ENCODE assay signal across 12 mouse cellular contexts in the genomic region with DNA sequence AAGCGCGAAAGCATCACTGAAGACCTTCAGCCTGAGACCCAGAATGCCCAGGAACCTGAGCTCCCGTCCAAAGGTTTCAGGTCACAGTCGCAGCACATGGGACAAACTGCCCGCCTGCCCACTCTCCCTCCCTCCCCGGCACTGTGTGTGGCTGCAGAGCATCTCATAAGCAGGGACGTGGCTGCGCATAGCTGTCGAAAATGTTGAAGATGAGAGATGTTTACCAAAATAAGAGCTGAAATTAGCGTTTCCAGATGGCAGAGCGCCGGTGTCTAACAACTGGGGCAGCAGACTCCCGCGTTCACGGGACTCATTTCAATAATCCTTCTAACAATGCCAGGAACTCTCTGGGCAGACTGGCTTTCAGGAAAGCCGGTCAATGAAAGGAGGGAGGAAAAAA. TPM values are rescaled to one million over a fixed set of nuclear protein-coding genes. Genes with fewer than 3 reads are reported as not detected.
DNase-seq lines count a peak whose midpoint lies in the region; ATAC-seq lines count a peak whose summit lies in the region.
"Had no signal": no experiment of that assay in that cellular context is flagged by ENCODE, and none has a peak within 500 bp of the region (broad histone marks: within the 10 kb centered on the region; RNA-seq: fewer than 3 reads in every experiment).

No protein-coding gene starts in this region.

- no peak for ATAC-seq in limb, embryonic 11.5 days (ENCODE audit: insufficient number of reproducible peaks, low FRiP score, low TSS enrichment, low read depth)
- ATAC-seq in hindbrain, embryonic 15.5 days (ENCODE audit: low FRiP score, low read depth) = no peak
- ATAC-seq in stomach, embryonic 15.5 days (ENCODE audit: insufficient read depth, low FRiP score, low read depth) = no peak
- ATAC-seq in intestine, embryonic 15.5 days = no peak

- no peak overlapping the region for H3K4me3 ChIP-seq in limb, embryonic 11.5 days (ENCODE audit: low read depth, low read length)
- no peak overlapping the region; the same call in 1 of the 2 replicates for H3K4me3 ChIP-seq in limb, embryonic 10.5 days
- H3K4me3 ChIP-seq in hindbrain, embryonic 15.5 days = no peak overlapping the region
- H3K4me3 ChIP-seq in stomach, embryonic 15.5 days (replicated peaks) = no peak overlapping the region
- no peak overlapping the region for H3K4me3 ChIP-seq in intestine, embryonic 15.5 days (replicated peaks)

- no peaks in the 10 kb centered on the region for H3K36me3 ChIP-seq in limb, embryonic 11.5 days (ENCODE audit: control insufficient read depth, insufficient read depth, low read length)
- no peaks in the 10 kb centered on the region for H3K36me3 ChIP-seq in limb, embryonic 10.5 days
- H3K36me3 ChIP-seq in hindbrain, embryonic 15.5 days = no peaks in the 10 kb centered on the region
- no peaks in the 10 kb centered on the region for H3K36me3 ChIP-seq in stomach, embryonic 15.5 days
- H3K36me3 ChIP-seq in intestine, embryonic 15.5 days = no peaks in the 10 kb centered on the region

- H3K4me2 ChIP-seq in limb, embryonic 11.5 days (ENCODE audit: low read depth, severe bottlenecking) = peak overlapping the region; percentile 2; the same call in 1 of the 2 replicates
- H3K4me2 ChIP-seq in hindbrain, embryonic 15.5 days = peak overlapping the region; percentile 29
- H3K4me2 ChIP-seq in stomach, embryonic 15.5 days = peak overlapping the region; percentile 29
- no peak overlapping the region for H3K4me2 ChIP-seq in intestine, embryonic 15.5 days (replicated peaks)

- no peaks in the 10 kb centered on the region for H3K9me3 ChIP-seq in limb, embryonic 11.5 days (ENCODE audit: control insufficient read depth, low read length)
- no peaks in the 10 kb centered on the region for H3K9me3 ChIP-seq in limb, embryonic 10.5 days (replicated peaks)
- no peaks in the 10 kb centered on the region for H3K9me3 ChIP-seq in hindbrain, embryonic 15.5 days
- no peaks in the 10 kb centered on the region for H3K9me3 ChIP-seq in stomach, embryonic 15.5 days
- no peaks in the 10 kb centered on the region for H3K9me3 ChIP-seq in intestine, embryonic 15.5 days

- peaks cover 8% of the 10 kb centered on the region for H3K4me1 ChIP-seq in limb, embryonic 11.5 days (ENCODE audit: control insufficient read depth, insufficient read depth, low read length)
- H3K4me1 ChIP-seq in limb, embryonic 10.5 days = peaks cover 37% of the 10 kb centered on the region
- H3K4me1 ChIP-seq in hindbrain, embryonic 15.5 days (replicated peaks) = peaks cover 9% of the 10 kb centered on the region
- H3K4me1 ChIP-seq in stomach, embryonic 15.5 days = peaks cover 5% of the 10 kb centered on the region
- H3K4me1 ChIP-seq in intestine, embryonic 15.5 days (replicated peaks) = 0 out of 2 replicates have a peak, but pooled peaks cover 5% of the 10 kb centered on the region

- peak; percentile 13 for DNase-seq in embryo, embryonic 10 days (ENCODE audit: low spot score)
- DNase-seq in embryo, embryonic 9.5 days (ENCODE audit: extremely low spot score) = no peak
- DNase-seq in limb, embryonic 11.5 days (ENCODE audit: low spot score) = no peak
- no peak for DNase-seq in limb, embryonic 10.5 days (ENCODE audit: low spot score)
- no peak for DNase-seq in ovary, postnatal 36 days (ENCODE audit: low spot score)
- DNase-seq: cerebellum, adult 2 months; lung, postnatal 10 days; thymus, postnatal 4 days had no signal

- H3K9ac ChIP-seq in limb, embryonic 11.5 days (ENCODE audit: low read length) = no peak overlapping the region
- H3K9ac ChIP-seq in hindbrain, embryonic 15.5 days = no peak overlapping the region
- H3K9ac ChIP-seq in stomach, embryonic 15.5 days = no peak overlapping the region
- no peak overlapping the region for H3K9ac ChIP-seq in intestine, embryonic 15.5 days

- H3K27ac ChIP-seq in limb, embryonic 11.5 days (replicated peaks; ENCODE audit: low read depth, low read length) = no peak overlapping the region
- H3K27ac ChIP-seq in limb, embryonic 10.5 days = no peak overlapping the region
- H3K27ac ChIP-seq in hindbrain, embryonic 15.5 days (replicated peaks) = no peak overlapping the region
- H3K27ac ChIP-seq in stomach, embryonic 15.5 days = no peak overlapping the region
- no peak overlapping the region for H3K27ac ChIP-seq in intestine, embryonic 15.5 days

- WGBS in limb, embryonic 11.5 days = 26% methylated on average over 16 of the region's 16 CpGs
- WGBS in limb, embryonic 10.5 days = 29% methylated on average over 16 of the region's 16 CpGs
- 25% methylated on average over 16 of the region's 16 CpGs for WGBS in hindbrain, embryonic 15.5 days
- 32% methylated on average over 16 of the region's 16 CpGs for WGBS in stomach, embryonic 15.5 days
- 36% methylated on average over 16 of the region's 16 CpGs for WGBS in intestine, embryonic 15.5 days

- H3K27me3 ChIP-seq in limb, embryonic 11.5 days (ENCODE audit: control insufficient read depth, insufficient read depth, low read length) = peaks cover 3% of the 10 kb centered on the region; the same call in 1 of the 2 replicates
- H3K27me3 ChIP-seq in limb, embryonic 10.5 days (ENCODE audit: low read depth, poor library complexity, severe bottlenecking) = peaks cover 77% of the 10 kb centered on the region
- peaks cover 21% of the 10 kb centered on the region for H3K27me3 ChIP-seq in hindbrain, embryonic 15.5 days
- peaks cover 8% of the 10 kb centered on the region; the same call in 1 of the 2 replicates for H3K27me3 ChIP-seq in stomach, embryonic 15.5 days (replicated peaks)
- H3K27me3 ChIP-seq in intestine, embryonic 15.5 days (replicated peaks) = peaks cover 3% of the 10 kb centered on the region

RNA-seq across cellular contexts. Expression of a gene that starts 31.8 kb away (rescaled TPM):
- polyA plus RNA-seq in limb, embryonic 11.5 days (2014; fragmentation: Nextera tagmentation; extraction: Ambion mirVana) = not detected in 2 replicates
- polyA plus RNA-seq in limb, embryonic 10.5 days (2016; fragmentation: Nextera tagmentation; extraction: Ambion mirVana) = not detected in 2 replicates
- not detected in 2 replicates for polyA plus RNA-seq in hindbrain, embryonic 15.5 days (2015; fragmentation: Nextera tagmentation; extraction: Ambion mirVana)
- polyA plus RNA-seq in stomach, embryonic 15.5 days (2015; fragmentation: Nextera tagmentation; extraction: Ambion mirVana) = 0.37 TPM in 1 of 2 replicates, not detected in the other
- polyA plus RNA-seq in intestine, embryonic 15.5 days (2015; fragmentation: Nextera tagmentation; extraction: Ambion mirVana) = 0.74 and 0.96 TPM in 2 replicates
- polyA plus RNA-seq: spleen, adult 2 months had no signal

RNA-seq across cellular contexts. Expression of a gene that starts 44.2 kb away (rescaled TPM):
- 2.6 and 2.7 TPM in 2 replicates for polyA plus RNA-seq in limb, embryonic 11.5 days (2014; fragmentation: Nextera tagmentation; extraction: Ambion mirVana)
- polyA plus RNA-seq in limb, embryonic 10.5 days (2016; fragmentation: Nextera tagmentation; extraction: Ambion mirVana) = 2.2 and 2.9 TPM in 2 replicates
- polyA plus RNA-seq in hindbrain, embryonic 15.5 days (2015; fragmentation: Nextera tagmentation; extraction: Ambion mirVana) = 0.06 TPM in 1 of 2 replicates, not detected in the other
- 0.31 TPM in 2 replicates for polyA plus RNA-seq in stomach, embryonic 15.5 days (2015; fragmentation: Nextera tagmentation; extraction: Ambion mirVana)
- polyA plus RNA-seq in intestine, embryonic 15.5 days (2015; fragmentation: Nextera tagmentation; extraction: Ambion mirVana) = not detected in 2 replicates
- polyA plus RNA-seq: spleen, adult 2 months had no signal
